Comparison of ENCODE assay signal across 18 mouse cellular contexts in genomic region chr11:114511994-114512393, GRCm38 (mm10).
DNase-seq lines count a peak whose midpoint lies in the region; ATAC-seq and TF ChIP-seq lines count a peak whose summit lies in the region.
"Had no signal": no experiment of that assay in that cellular context is flagged by ENCODE, and none has a peak within 500 bp of the region (broad histone marks: within the 10 kb centered on the region; RNA-seq: fewer than 3 reads in every experiment).

No protein-coding gene starts in this region.

- no peak for DNase-seq in hindbrain, embryonic 10.5 days (ENCODE audit: low spot score)
- no peak for DNase-seq in hindbrain, embryonic 14.5 days (ENCODE audit: low spot score)
- DNase-seq in lung, embryonic 14.5 days, result peak; percentile 40
- no peak for DNase-seq in lung, postnatal 4 days
- no peak for DNase-seq in limb, embryonic 14.5 days (ENCODE audit: low spot score)
- DNase-seq in T-cell, adult 2 months (ENCODE audit: low spot score), result no peak
- DNase-seq: adrenal gland, adult 8-10 months; cerebellum, adult 2 months; cerebellum, postnatal 10 days; forebrain, postnatal 0 days; gastrocnemius, postnatal 14 days; heart, postnatal 36 days had no signal

- H3K9me3 ChIP-seq in hindbrain, embryonic 10.5 days, result 0 out of 2 replicates have a peak, but pooled peaks cover 3% of the 10 kb centered on the region
- no peaks in the 10 kb centered on the region for H3K9me3 ChIP-seq in hindbrain, embryonic 14.5 days (ENCODE audit: control insufficient read depth, low read length)
- H3K9me3 ChIP-seq in lung, embryonic 14.5 days (ENCODE audit: low read depth, low read length), result no peaks in the 10 kb centered on the region
- H3K9me3 ChIP-seq in embryonic facial prominence, embryonic 15.5 days (replicated peaks), result no peaks in the 10 kb centered on the region
- no peaks in the 10 kb centered on the region for H3K9me3 ChIP-seq in limb, embryonic 14.5 days (ENCODE audit: control insufficient read depth, low read length)
- H3K9me3 ChIP-seq: embryonic facial prominence, embryonic 12.5 days; heart, embryonic 13.5 days; hindbrain, embryonic 13.5 days; intestine, embryonic 15.5 days had no signal

- WGBS in hindbrain, embryonic 10.5 days, result 29% methylated on average over 5 of the region's 5 CpGs
- WGBS in hindbrain, embryonic 14.5 days, result 32% methylated on average over 5 of the region's 5 CpGs
- 14% methylated on average over 5 of the region's 5 CpGs for WGBS in lung, embryonic 14.5 days
- WGBS in embryonic facial prominence, embryonic 15.5 days, result 5% methylated on average over 5 of the region's 5 CpGs
- WGBS in limb, embryonic 14.5 days, result 11% methylated on average over 5 of the region's 5 CpGs

- H3K4me1 ChIP-seq in hindbrain, embryonic 10.5 days (replicated peaks), result peaks cover 33% of the 10 kb centered on the region
- H3K4me1 ChIP-seq in hindbrain, embryonic 14.5 days (replicated peaks; ENCODE audit: control insufficient read depth, insufficient read depth, low read length), result peaks cover 10% of the 10 kb centered on the region
- H3K4me1 ChIP-seq in lung, embryonic 14.5 days (ENCODE audit: insufficient read depth), result no peaks in the 10 kb centered on the region
- peaks cover 16% of the 10 kb centered on the region; the same call in 1 of the 2 replicates for H3K4me1 ChIP-seq in embryonic facial prominence, embryonic 15.5 days
- H3K4me1 ChIP-seq in limb, embryonic 14.5 days (ENCODE audit: control insufficient read depth, insufficient read depth, low read length), result no peaks in the 10 kb centered on the region
- H3K4me1 ChIP-seq: heart, embryonic 13.5 days; intestine, embryonic 15.5 days had no signal

- H3K4me3 ChIP-seq in hindbrain, embryonic 10.5 days, result no peak overlapping the region
- no peak overlapping the region for H3K4me3 ChIP-seq in hindbrain, embryonic 14.5 days (replicated peaks; ENCODE audit: low read length)
- H3K4me3 ChIP-seq in lung, embryonic 14.5 days (ENCODE audit: low read depth, low read length), result no peak overlapping the region
- H3K4me3 ChIP-seq in embryonic facial prominence, embryonic 15.5 days (replicated peaks), result no peak overlapping the region
- H3K4me3 ChIP-seq in limb, embryonic 14.5 days (replicated peaks; ENCODE audit: low read length), result no peak overlapping the region
- H3K4me3 ChIP-seq: embryonic facial prominence, embryonic 12.5 days; forebrain, embryonic 13.5 days; heart, embryonic 13.5 days; hindbrain, embryonic 13.5 days; intestine, embryonic 15.5 days had no signal

- H3K9ac ChIP-seq in hindbrain, embryonic 14.5 days, result no peak overlapping the region
- H3K9ac ChIP-seq in lung, embryonic 14.5 days, result no peak overlapping the region
- no peak overlapping the region for H3K9ac ChIP-seq in embryonic facial prominence, embryonic 15.5 days
- no peak overlapping the region for H3K9ac ChIP-seq in limb, embryonic 14.5 days (ENCODE audit: low read depth, low read length, severe bottlenecking)
- H3K9ac ChIP-seq: embryonic facial prominence, embryonic 12.5 days; forebrain, embryonic 13.5 days; forebrain, postnatal 0 days; heart, embryonic 13.5 days; hindbrain, embryonic 13.5 days; intestine, embryonic 15.5 days had no signal

- peaks cover 29% of the 10 kb centered on the region; the same call in 1 of the 2 replicates for H3K27me3 ChIP-seq in hindbrain, embryonic 10.5 days (ENCODE audit: insufficient read depth, poor library complexity, severe bottlenecking)
- H3K27me3 ChIP-seq in hindbrain, embryonic 14.5 days (ENCODE audit: control insufficient read depth, insufficient read depth, low read length), result no peaks in the 10 kb centered on the region
- no peaks in the 10 kb centered on the region for H3K27me3 ChIP-seq in lung, embryonic 14.5 days (ENCODE audit: insufficient read depth, low read length)
- H3K27me3 ChIP-seq in embryonic facial prominence, embryonic 15.5 days, result no peaks in the 10 kb centered on the region
- H3K27me3 ChIP-seq in limb, embryonic 14.5 days (ENCODE audit: control insufficient read depth, insufficient read depth, low read length), result no peaks in the 10 kb centered on the region
- H3K27me3 ChIP-seq: intestine, embryonic 15.5 days had no signal

- no peak for ATAC-seq in hindbrain, embryonic 14.5 days (ENCODE audit: low FRiP score)
- ATAC-seq in lung, embryonic 14.5 days (ENCODE audit: insufficient read depth), result no peak
- ATAC-seq in embryonic facial prominence, embryonic 15.5 days (ENCODE audit: insufficient number of reproducible peaks, low FRiP score, low TSS enrichment, low read depth), result peak; percentile 51; the same call in 1 of the 2 replicates
- ATAC-seq in limb, embryonic 14.5 days (ENCODE audit: low FRiP score, low read depth), result peak; percentile 44; the same call in 1 of the 2 replicates
- ATAC-seq: forebrain, embryonic 13.5 days; forebrain, postnatal 0 days; intestine, embryonic 15.5 days had no signal

- TF ChIP-seq POLR2A in limb, embryonic 14.5 days (IDR thresholded peaks at IDR 0.05; ENCODE audit: borderline replicate concordance, extremely low read depth, insufficient read depth, insufficient read length), result no peak

- no peak for TF ChIP-seq CTCF in lung, embryonic 14.5 days (IDR thresholded peaks at IDR 0.05; ENCODE audit: low read depth)

- H3K27ac ChIP-seq in hindbrain, embryonic 10.5 days, result peak overlapping the region; percentile 12; the same call in 1 of the 2 replicates
- no peak overlapping the region for H3K27ac ChIP-seq in hindbrain, embryonic 14.5 days
- no peak overlapping the region for H3K27ac ChIP-seq in lung, embryonic 14.5 days (ENCODE audit: low read depth)
- no peak overlapping the region for H3K27ac ChIP-seq in embryonic facial prominence, embryonic 15.5 days (replicated peaks)
- no peak overlapping the region for H3K27ac ChIP-seq in limb, embryonic 14.5 days (replicated peaks; ENCODE audit: low read depth, low read length)
- H3K27ac ChIP-seq: embryonic facial prominence, embryonic 12.5 days; forebrain, embryonic 13.5 days; heart, embryonic 13.5 days; hindbrain, embryonic 13.5 days; intestine, embryonic 15.5 days had no signal

- H3K36me3 ChIP-seq in hindbrain, embryonic 10.5 days, result no peaks in the 10 kb centered on the region
- H3K36me3 ChIP-seq in hindbrain, embryonic 14.5 days (replicated peaks; ENCODE audit: control insufficient read depth, insufficient read depth), result no peaks in the 10 kb centered on the region
- H3K36me3 ChIP-seq in lung, embryonic 14.5 days (ENCODE audit: insufficient read depth), result no peaks in the 10 kb centered on the region
- H3K36me3 ChIP-seq in embryonic facial prominence, embryonic 15.5 days, result no peaks in the 10 kb centered on the region
- H3K36me3 ChIP-seq in limb, embryonic 14.5 days (ENCODE audit: control insufficient read depth, insufficient read depth, low read length), result no peaks in the 10 kb centered on the region
- H3K36me3 ChIP-seq: embryonic facial prominence, embryonic 12.5 days; heart, embryonic 13.5 days; hindbrain, embryonic 13.5 days; intestine, embryonic 15.5 days had no signal

- no peak overlapping the region for H3K4me2 ChIP-seq in hindbrain, embryonic 14.5 days (replicated peaks)
- no peak overlapping the region for H3K4me2 ChIP-seq in lung, embryonic 14.5 days
- H3K4me2 ChIP-seq in embryonic facial prominence, embryonic 15.5 days (replicated peaks), result no peak overlapping the region
- no peak overlapping the region for H3K4me2 ChIP-seq in limb, embryonic 14.5 days (replicated peaks; ENCODE audit: low read depth, low read length, severe bottlenecking)
- H3K4me2 ChIP-seq: embryonic facial prominence, embryonic 12.5 days; forebrain, embryonic 13.5 days; heart, embryonic 13.5 days; hindbrain, embryonic 13.5 days; intestine, embryonic 15.5 days had no signal

Comparison
In these comparisons a context has a peak if more than half of its experiments do, and no peak if none do; other contexts are left out.
1. ATAC-seq: peak in embryonic facial prominence, embryonic 15.5 days (single experiment) and limb, embryonic 14.5 days (single experiment); none in hindbrain, embryonic 14.5 days (single experiment) and lung, embryonic 14.5 days (single experiment).